Mouse (Mus musculus) ES-Bruce4 (cell line): ENCODE results near the gene Wrnip1.

ENCODE experiments used
- EP300 ChIP-seq: IDR thresholded peaks from 2 replicates; pipeline ENCODE4 v1.6.1; 2011; ENCODE audit warnings: low read depth, low read length; ENCODE audit not compliant: insufficient read depth
- POLR2A ChIP-seq: IDR thresholded peaks from one replicate; pipeline ENCODE4 v1.8.1; 2011; ENCODE audit warnings: low read length; ENCODE audit not compliant: insufficient read depth

DNA sequence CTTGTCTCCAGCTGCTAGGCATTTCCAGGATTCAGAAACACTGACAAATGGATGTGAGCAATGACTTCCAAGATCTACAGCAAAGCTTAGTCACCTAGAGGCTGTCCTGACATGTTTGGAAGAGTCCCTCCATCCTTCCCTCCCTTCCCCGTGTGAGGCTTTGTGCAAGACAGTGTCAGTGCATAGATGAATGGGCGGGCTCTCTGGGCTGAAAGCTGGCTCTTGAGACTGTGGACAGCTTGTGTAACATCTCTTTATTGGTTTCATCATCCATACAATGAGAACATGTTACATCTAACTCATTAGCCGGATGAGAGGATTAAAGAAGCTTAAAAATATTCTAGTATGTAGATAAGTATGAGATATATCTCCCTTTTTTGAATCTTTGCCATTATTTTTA is 30.9 kb downstream of the Wrnip1 start:
- TF ChIP-seq POLR2A (no peak), EP300 (no peak)
